Mouse (Mus musculus) ES-Bruce4 (cell line): ENCODE measurements around the gene Tmem8. TPM values are rescaled to one million over a fixed set of nuclear protein-coding genes. Genes with fewer than 3 reads are reported as not detected.

Source experiments
- H3K27ac ChIP-seq: 2 replicates; pipeline ENCODE4 v1.5.1; 2012; ENCODE audit warnings: low read length, inconsistent platforms; ENCODE audit not compliant: insufficient read depth
- H3K27me3 ChIP-seq: 2 replicates; pipeline ENCODE4 v1.6.1; 2012; ENCODE audit warnings: mild to moderate bottlenecking, low read length, inconsistent platforms; ENCODE audit not compliant: control insufficient read depth, poor library complexity, insufficient read depth, severe bottlenecking
- H3K36me3 ChIP-seq: 2 replicates; pipeline ENCODE4 v1.6.1; 2012; ENCODE audit warnings: inconsistent platforms, mild to moderate bottlenecking, low read length, moderate library complexity; ENCODE audit not compliant: control insufficient read depth, poor library complexity, insufficient read depth, severe bottlenecking
- H3K4me1 ChIP-seq: one replicate; pipeline ENCODE4 v1.8.1; 2011; ENCODE audit warnings: low read length; ENCODE audit not compliant: control insufficient read depth, insufficient read depth
- H3K4me3 ChIP-seq: 2 replicates; pipeline ENCODE4 v1.5.1; 2011; ENCODE audit warnings: low read depth, mild to moderate bottlenecking, low read length
- H3K9ac ChIP-seq: 2 replicates; pipeline ENCODE4 v1.6.1; 2012; ENCODE audit warnings: low read depth, mild to moderate bottlenecking, inconsistent platforms; ENCODE audit not compliant: poor library complexity, severe bottlenecking
- H3K9me3 ChIP-seq: replicated peaks from 2 replicates; pipeline ENCODE4 v1.6.1; 2012; ENCODE audit warnings: mild to moderate bottlenecking, low read length, inconsistent platforms; ENCODE audit not compliant: control insufficient read depth, poor library complexity, insufficient read depth, severe bottlenecking
- CTCF ChIP-seq: IDR thresholded peaks from one replicate; pipeline ENCODE4 v1.8.1; 2011; ENCODE audit warnings: low read depth, low read length
- EP300 ChIP-seq: IDR thresholded peaks from 2 replicates; pipeline ENCODE4 v1.6.1; 2011; ENCODE audit warnings: low read depth, low read length; ENCODE audit not compliant: insufficient read depth
- POLR2A ChIP-seq: IDR thresholded peaks from one replicate; pipeline ENCODE4 v1.8.1; 2011; ENCODE audit warnings: low read length; ENCODE audit not compliant: insufficient read depth
- polyA plus RNA-seq: library from polyadenylated mRNA; stranded (reverse); fragments of >200 nt; gene quantifications from 2 replicates; pipeline ENCODE4 v1.2.4, GENCODE M21; 2011; ENCODE audit warnings: low read depth; ENCODE audit not compliant: missing spikeins, insufficient read depth, insufficient read length

Gene Tmem8
- polyA plus RNA-seq, 1 experiment, result 15.6 TPM

GRCm38 (mm10) chr17:26070136-26070535, 43.0 kb upstream of the Tmem8 start:
- no peaks in the 10 kb centered on the region for H3K9me3 ChIP-seq
- H3K27ac ChIP-seq, result no peak overlapping the region
- H3K4me1 ChIP-seq, result no peaks in the 10 kb centered on the region
- H3K4me3 ChIP-seq, result peak overlapping the region; percentile 73
- H3K27me3 ChIP-seq, result no peaks in the 10 kb centered on the region
- H3K9ac ChIP-seq, result peak overlapping the region; percentile 65
- H3K36me3 ChIP-seq, result peaks cover 1% of the 10 kb centered on the region; the same call in 1 of the 2 replicates
- TF ChIP-seq POLR2A, result no peak
- TF ChIP-seq EP300, result no peak
- no peak for TF ChIP-seq CTCF

- Histone ChIP-seq H3K27me3 (no peaks in the 10 kb centered on the region), H3K4me3 (no peak overlapping the region), H3K36me3 (no peaks in the 10 kb centered on the region), H3K27ac (no peak overlapping the region), H3K9ac (no peak overlapping the region), H3K4me1 (no peaks in the 10 kb centered on the region), H3K9me3 (no peaks in the 10 kb centered on the region)
- TF ChIP-seq EP300 (no peak), POLR2A (no peak), CTCF (no peak)
Measured at GRCm38 (mm10) chr17:26075246-26075645, 37.9 kb upstream of the Tmem8 start.

GRCm38 (mm10) chr17:26078851-26079250, 34.2 kb upstream of the Tmem8 start:
- no peaks in the 10 kb centered on the region for H3K27me3 ChIP-seq
- H3K36me3 ChIP-seq, result no peaks in the 10 kb centered on the region
- H3K4me1 ChIP-seq, result no peaks in the 10 kb centered on the region
- H3K9me3 ChIP-seq, result no peaks in the 10 kb centered on the region
- TF ChIP-seq CTCF (no peak), EP300 (no peak), POLR2A (no peak)
- no peak overlapping the region for H3K9ac ChIP-seq
- H3K4me3 ChIP-seq, result no peak overlapping the region
- no peak overlapping the region for H3K27ac ChIP-seq

GRCm38 (mm10) chr17:26080867-26081266, 32.2 kb upstream of the Tmem8 start:
- Histone ChIP-seq H3K4me1 (no peaks in the 10 kb centered on the region), H3K27ac (no peak overlapping the region), H3K27me3 (no peaks in the 10 kb centered on the region), H3K36me3 (no peaks in the 10 kb centered on the region), H3K9me3 (no peaks in the 10 kb centered on the region), H3K9ac (no peak overlapping the region), H3K4me3 (no peak overlapping the region)
- no peak for TF ChIP-seq POLR2A
- TF ChIP-seq CTCF, result no peak
- TF ChIP-seq EP300, result no peak

- H3K27me3 ChIP-seq, result no peaks in the 10 kb centered on the region
- peaks cover 5% of the 10 kb centered on the region for H3K36me3 ChIP-seq
- H3K27ac ChIP-seq, result no peak overlapping the region
- H3K4me3 ChIP-seq, result no peak overlapping the region
- H3K9me3 ChIP-seq, result no peaks in the 10 kb centered on the region
- no peak overlapping the region for H3K9ac ChIP-seq
- no peaks in the 10 kb centered on the region for H3K4me1 ChIP-seq
- no peak for TF ChIP-seq EP300
- no peak for TF ChIP-seq CTCF
- TF ChIP-seq POLR2A, result no peak
Measured at GRCm38 (mm10) chr17:26087059-26087564, 26.0 kb upstream of the Tmem8 start.

- H3K9ac ChIP-seq, result peak within 1 kb of the TSS; percentile 45
- TF ChIP-seq EP300 (no peak), CTCF (peak; percentile 81), POLR2A (peak; percentile 55)
- no peaks in the 10 kb centered on the region for H3K4me1 ChIP-seq
- no peaks in the 10 kb centered on the region for H3K27me3 ChIP-seq
- H3K36me3 ChIP-seq, result peaks cover 17% of the 10 kb centered on the region
- peak within 1 kb of the TSS; percentile 52 for H3K27ac ChIP-seq
- peak within 1 kb of the TSS; percentile 87 for H3K4me3 ChIP-seq
- H3K9me3 ChIP-seq, result no peaks in the 10 kb centered on the region
Measured at GRCm38 (mm10) chr17:26089905-26090632, 23.0 kb upstream of the Tmem8 start, which contains the start of gene Decr2. Gene Decr2, minus strand, starts transcription at chr17:26090337.
